Mouse (Mus musculus): ENCODE measurements at regions not wholly inside any gene's neighbourhood (a gene's known extent, or its start where the extent isn't known, plus 50 kb on each side); places are given as distances from the start of the nearest gene placed in this dataset.
"Not testable (repeated sequence)": the region's sequence is repeated elsewhere in the genome, so short reads cannot be mapped to it uniquely, and the experiment has no call there.

DNA sequence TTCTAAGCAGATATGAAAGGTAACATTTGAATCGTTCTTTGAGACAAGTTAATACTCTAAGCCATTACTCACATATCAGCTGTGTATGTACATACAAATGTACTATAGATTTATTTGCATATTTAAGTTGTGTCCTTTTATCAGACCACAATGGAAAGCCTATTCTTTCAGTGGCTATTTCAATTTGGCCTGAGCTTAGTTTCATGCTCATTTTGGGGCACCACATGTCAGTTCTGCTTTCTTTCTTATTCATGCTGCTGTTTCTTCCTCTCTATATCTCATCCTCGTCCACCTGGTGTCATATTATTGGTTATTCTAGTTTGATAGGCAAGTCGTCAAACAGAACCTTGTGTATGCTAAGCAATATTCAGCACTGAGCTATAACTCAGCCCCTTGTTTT is 432.5 kb downstream of the Arl4a start:
- H3K36me3 ChIP-seq (ENCODE audit: control insufficient read depth, insufficient read depth, low read length, poor library complexity, severe bottlenecking) = no peaks in the 10 kb centered on the region
- no peak overlapping the region for H3K4me3 ChIP-seq (ENCODE audit: insufficient read depth in 1 of 2, low read depth in 1 of 2, low read length in 2 of 2, poor library complexity in 1 of 2, severe bottlenecking in 1 of 2)
- no peak for DNase-seq (ENCODE audit: low read depth, low spot score)
- H3K9ac ChIP-seq (ENCODE audit: insufficient read depth, low read depth, low read length, poor library complexity, severe bottlenecking) = no peak overlapping the region
- H3K9me3 ChIP-seq (ENCODE audit: control insufficient read depth, insufficient read depth, low read depth, low read length) = no peaks in the 10 kb centered on the region
- in situ Hi-C loops (cut with MboI; ENCODE audit: low sequenced_read_pairs in 2 of 2, unreplicated experiment in 2 of 2) = no loop called here
- TF ChIP-seq MAFK (IDR thresholded peaks at IDR 0.05; ENCODE audit: insufficient read depth, low read depth, low read length) (no peak), CHD2 (IDR thresholded peaks at IDR 0.05; ENCODE audit: low read depth, low read length) (no peak), HCFC1 (IDR thresholded peaks at IDR 0.05; ENCODE audit: borderline replicate concordance, insufficient read depth, low read length) (no peak), ZNF384 (IDR thresholded peaks at IDR 0.05; ENCODE audit: low read depth, low read length) (no peak), ZC3H11A (IDR thresholded peaks at IDR 0.05; ENCODE audit: borderline replicate concordance, low read depth, low read length) (no peak)
- no peak overlapping the region for H3K27ac ChIP-seq (ENCODE audit: insufficient read depth, low read depth, low read length, poor library complexity, severe bottlenecking)
- H3K4me1 ChIP-seq (ENCODE audit: control insufficient read depth in 2 of 2, insufficient read depth in 2 of 2, low read length in 2 of 2, poor library complexity in 1 of 2) = no peaks in the 10 kb centered on the region

DNA sequence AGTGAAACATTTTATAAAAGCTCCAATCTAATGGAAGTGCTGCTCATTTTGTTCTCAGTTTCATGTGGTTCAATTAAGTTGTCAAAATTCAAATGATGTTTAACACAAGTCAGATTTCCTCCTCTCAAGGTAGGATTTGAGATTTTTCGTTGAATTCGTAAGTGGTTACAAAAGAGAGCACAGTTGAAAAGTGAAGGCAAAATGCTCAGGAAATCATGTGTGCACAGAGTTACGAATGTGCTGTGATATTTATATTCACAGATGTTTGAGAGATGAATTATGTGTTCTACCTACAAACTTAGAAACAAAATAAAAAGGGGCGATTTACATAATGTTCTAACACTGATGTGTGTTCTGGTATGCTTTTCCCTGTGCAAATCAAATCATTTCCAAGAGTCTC is 433.1 kb downstream of the Arl4a start:
- Histone ChIP-seq H3K36me3 (ENCODE audit: control insufficient read depth, insufficient read depth, low read length, poor library complexity, severe bottlenecking) (no peaks in the 10 kb centered on the region), H3K9ac (ENCODE audit: insufficient read depth, low read depth, low read length, poor library complexity, severe bottlenecking) (no peak overlapping the region), H3K27ac (ENCODE audit: insufficient read depth, low read depth, low read length, poor library complexity, severe bottlenecking) (no peak overlapping the region), H3K9me3 (ENCODE audit: control insufficient read depth, insufficient read depth, low read depth, low read length) (no peaks in the 10 kb centered on the region), H3K4me3 (ENCODE audit: insufficient read depth in 1 of 2, low read depth in 1 of 2, low read length in 2 of 2, poor library complexity in 1 of 2, severe bottlenecking in 1 of 2) (no peak overlapping the region), H3K4me1 (ENCODE audit: control insufficient read depth in 2 of 2, insufficient read depth in 2 of 2, low read length in 2 of 2, poor library complexity in 1 of 2) (no peaks in the 10 kb centered on the region)
- in situ Hi-C loops (cut with MboI; ENCODE audit: low sequenced_read_pairs in 2 of 2, unreplicated experiment in 2 of 2) = no loop called here
- TF ChIP-seq CHD2 (IDR thresholded peaks at IDR 0.05; ENCODE audit: low read depth, low read length) = no peak
- TF ChIP-seq ZC3H11A (IDR thresholded peaks at IDR 0.05; ENCODE audit: borderline replicate concordance, low read depth, low read length) = no peak
- no peak for TF ChIP-seq MAFK (IDR thresholded peaks at IDR 0.05; ENCODE audit: insufficient read depth, low read depth, low read length)
- TF ChIP-seq ZNF384 (IDR thresholded peaks at IDR 0.05; ENCODE audit: low read depth, low read length) = no peak
- no peak for TF ChIP-seq HCFC1 (IDR thresholded peaks at IDR 0.05; ENCODE audit: borderline replicate concordance, insufficient read depth, low read length)
- no peak for DNase-seq (ENCODE audit: low read depth, low spot score)

DNA sequence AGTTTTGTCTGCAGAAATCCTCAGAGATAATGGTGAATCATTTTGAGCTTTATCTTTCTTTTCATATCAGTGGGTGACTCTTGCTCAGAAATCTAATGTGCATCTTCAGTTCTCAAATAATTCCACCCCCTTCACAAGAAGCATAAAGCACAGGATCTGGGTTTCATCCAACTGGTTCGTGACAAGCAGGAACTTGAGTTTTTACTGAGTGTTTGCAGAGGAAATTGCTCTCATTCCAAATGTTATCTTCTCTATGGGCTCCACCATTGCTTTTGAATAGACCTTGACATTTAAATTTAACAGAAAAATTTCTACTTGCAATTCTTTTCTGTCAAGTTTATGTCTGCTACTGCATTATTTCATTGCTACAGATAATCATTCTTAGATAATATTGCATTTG is 443.1 kb downstream of the Arl4a start:
- DNase-seq (ENCODE audit: low read depth, low spot score) = no peak

DNA sequence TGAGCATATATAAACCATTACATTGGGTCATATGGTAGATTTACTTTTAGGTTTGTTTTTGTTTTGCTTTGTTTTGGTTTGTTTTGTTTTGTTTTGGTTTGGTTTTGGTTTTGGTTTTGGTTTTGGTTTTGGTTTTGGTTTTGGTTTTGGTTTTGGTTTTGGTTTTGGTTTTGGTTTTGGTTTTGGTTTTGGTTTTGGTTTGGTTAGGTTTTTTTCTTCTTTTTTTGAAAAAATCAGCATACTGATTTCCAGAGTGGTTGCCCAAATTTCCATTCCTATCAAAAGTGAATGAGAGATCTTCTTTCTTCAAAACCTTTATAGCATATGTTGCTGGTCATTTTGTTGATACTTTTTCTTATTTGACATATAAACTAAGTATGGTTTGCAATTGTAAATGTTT is 444.0 kb downstream of the Arl4a start:
- H3K9me3 ChIP-seq (ENCODE audit: control insufficient read depth, insufficient read depth, low read depth, low read length); H3K4me3 ChIP-seq (ENCODE audit: insufficient read depth in 1 of 2, low read depth in 1 of 2, low read length in 2 of 2, poor library complexity in 1 of 2, severe bottlenecking in 1 of 2); H3K27ac ChIP-seq (ENCODE audit: insufficient read depth, low read depth, low read length, poor library complexity, severe bottlenecking); H3K9ac ChIP-seq (ENCODE audit: insufficient read depth, low read depth, low read length, poor library complexity, severe bottlenecking); H3K4me1 ChIP-seq (ENCODE audit: control insufficient read depth in 2 of 2, insufficient read depth in 2 of 2, low read length in 2 of 2, poor library complexity in 1 of 2); H3K36me3 ChIP-seq (ENCODE audit: control insufficient read depth, insufficient read depth, low read length, poor library complexity, severe bottlenecking); in situ Hi-C loops (cut with MboI; ENCODE audit: low sequenced_read_pairs in 2 of 2, unreplicated experiment in 2 of 2); DNase-seq (ENCODE audit: low read depth, low spot score): not testable (repeated sequence)

More for the DNA sequence above, 443.1 kb downstream of the Arl4a start:
- no peak overlapping the region for H3K9ac ChIP-seq (ENCODE audit: insufficient read depth, low read depth, low read length, poor library complexity, severe bottlenecking)
- TF ChIP-seq ZNF384 (IDR thresholded peaks at IDR 0.05; ENCODE audit: low read depth, low read length) (no peak), CHD2 (IDR thresholded peaks at IDR 0.05; ENCODE audit: low read depth, low read length) (no peak), MAFK (IDR thresholded peaks at IDR 0.05; ENCODE audit: insufficient read depth, low read depth, low read length) (no peak), ZC3H11A (IDR thresholded peaks at IDR 0.05; ENCODE audit: borderline replicate concordance, low read depth, low read length) (no peak), HCFC1 (IDR thresholded peaks at IDR 0.05; ENCODE audit: borderline replicate concordance, insufficient read depth, low read length) (no peak)
- H3K4me3 ChIP-seq (ENCODE audit: insufficient read depth in 1 of 2, low read depth in 1 of 2, low read length in 2 of 2, poor library complexity in 1 of 2, severe bottlenecking in 1 of 2) = no peak overlapping the region
- H3K9me3 ChIP-seq (ENCODE audit: control insufficient read depth, insufficient read depth, low read depth, low read length) = no peaks in the 10 kb centered on the region
- H3K4me1 ChIP-seq (ENCODE audit: control insufficient read depth in 2 of 2, insufficient read depth in 2 of 2, low read length in 2 of 2, poor library complexity in 1 of 2) = no peaks in the 10 kb centered on the region
- in situ Hi-C loops (cut with MboI; ENCODE audit: low sequenced_read_pairs in 2 of 2, unreplicated experiment in 2 of 2) = no loop called here
- no peaks in the 10 kb centered on the region for H3K36me3 ChIP-seq (ENCODE audit: control insufficient read depth, insufficient read depth, low read length, poor library complexity, severe bottlenecking)
- no peak overlapping the region for H3K27ac ChIP-seq (ENCODE audit: insufficient read depth, low read depth, low read length, poor library complexity, severe bottlenecking)

DNA sequence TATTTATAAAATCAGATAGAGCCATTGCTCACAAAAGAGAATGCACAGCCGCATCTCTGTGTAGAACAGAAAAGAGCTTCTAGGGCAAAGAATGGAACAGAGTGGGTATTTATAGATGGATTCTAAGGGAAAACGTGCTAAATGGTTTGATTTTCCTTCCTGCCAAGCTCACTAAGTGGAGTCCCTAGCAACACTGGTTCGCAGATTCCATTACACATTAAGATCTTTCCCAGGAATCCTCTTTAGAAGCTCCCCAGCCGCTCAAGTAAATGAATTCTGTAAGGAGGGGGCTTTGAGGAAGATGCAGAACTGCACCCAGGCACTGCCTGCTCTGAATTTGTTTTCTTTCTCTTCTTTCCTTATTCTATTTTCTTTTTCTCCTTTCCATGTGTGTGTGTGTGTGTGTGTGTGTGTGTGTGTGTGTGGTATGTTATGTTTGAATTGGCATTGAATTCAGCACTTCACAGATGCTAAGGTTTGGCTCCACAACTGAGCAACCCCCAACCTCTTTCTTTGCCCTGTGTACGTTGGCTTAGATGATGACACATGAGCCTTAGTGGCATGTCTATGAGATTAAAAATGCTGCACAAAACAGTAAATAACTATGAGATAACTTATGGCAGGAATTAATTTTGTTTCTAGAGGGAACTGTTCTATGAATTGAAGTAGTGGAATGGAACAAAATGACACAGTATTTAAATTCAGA is 450.5 kb downstream of the Arl4a start:
- in situ Hi-C loops (cut with MboI; ENCODE audit: low sequenced_read_pairs in 2 of 2, unreplicated experiment in 2 of 2) = no loop called here
- TF ChIP-seq HCFC1 (IDR thresholded peaks at IDR 0.05; ENCODE audit: borderline replicate concordance, insufficient read depth, low read length) = no peak
- TF ChIP-seq ZNF384 (IDR thresholded peaks at IDR 0.05; ENCODE audit: low read depth, low read length) = no peak
- no peak for TF ChIP-seq MAFK (IDR thresholded peaks at IDR 0.05; ENCODE audit: insufficient read depth, low read depth, low read length)
- TF ChIP-seq ZC3H11A (IDR thresholded peaks at IDR 0.05; ENCODE audit: borderline replicate concordance, low read depth, low read length) = no peak
- no peak for TF ChIP-seq CHD2 (IDR thresholded peaks at IDR 0.05; ENCODE audit: low read depth, low read length)
- Histone ChIP-seq H3K4me3 (ENCODE audit: insufficient read depth in 1 of 2, low read depth in 1 of 2, low read length in 2 of 2, poor library complexity in 1 of 2, severe bottlenecking in 1 of 2) (no peak overlapping the region), H3K9ac (ENCODE audit: insufficient read depth, low read depth, low read length, poor library complexity, severe bottlenecking) (no peak overlapping the region), H3K9me3 (ENCODE audit: control insufficient read depth, insufficient read depth, low read depth, low read length) (no peaks in the 10 kb centered on the region), H3K4me1 (ENCODE audit: control insufficient read depth in 2 of 2, insufficient read depth in 2 of 2, low read length in 2 of 2, poor library complexity in 1 of 2) (no peaks in the 10 kb centered on the region), H3K27ac (ENCODE audit: insufficient read depth, low read depth, low read length, poor library complexity, severe bottlenecking) (no peak overlapping the region), H3K36me3 (ENCODE audit: control insufficient read depth, insufficient read depth, low read length, poor library complexity, severe bottlenecking) (no peaks in the 10 kb centered on the region)
- DNase-seq (ENCODE audit: low read depth, low spot score) = no peak
